Mouse (Mus musculus): ENCODE measurements around the gene Scgb1c1. TPM values are rescaled to one million over a fixed set of nuclear protein-coding genes. Genes with fewer than 3 reads are reported as not detected.
A peak's percentile ranks its signal among the peaks of the same experiment; 100 is the strongest.

The Scgb1c1 gene
- total and polyA plus RNA-seq, 3 experiments: not detected

DNA sequence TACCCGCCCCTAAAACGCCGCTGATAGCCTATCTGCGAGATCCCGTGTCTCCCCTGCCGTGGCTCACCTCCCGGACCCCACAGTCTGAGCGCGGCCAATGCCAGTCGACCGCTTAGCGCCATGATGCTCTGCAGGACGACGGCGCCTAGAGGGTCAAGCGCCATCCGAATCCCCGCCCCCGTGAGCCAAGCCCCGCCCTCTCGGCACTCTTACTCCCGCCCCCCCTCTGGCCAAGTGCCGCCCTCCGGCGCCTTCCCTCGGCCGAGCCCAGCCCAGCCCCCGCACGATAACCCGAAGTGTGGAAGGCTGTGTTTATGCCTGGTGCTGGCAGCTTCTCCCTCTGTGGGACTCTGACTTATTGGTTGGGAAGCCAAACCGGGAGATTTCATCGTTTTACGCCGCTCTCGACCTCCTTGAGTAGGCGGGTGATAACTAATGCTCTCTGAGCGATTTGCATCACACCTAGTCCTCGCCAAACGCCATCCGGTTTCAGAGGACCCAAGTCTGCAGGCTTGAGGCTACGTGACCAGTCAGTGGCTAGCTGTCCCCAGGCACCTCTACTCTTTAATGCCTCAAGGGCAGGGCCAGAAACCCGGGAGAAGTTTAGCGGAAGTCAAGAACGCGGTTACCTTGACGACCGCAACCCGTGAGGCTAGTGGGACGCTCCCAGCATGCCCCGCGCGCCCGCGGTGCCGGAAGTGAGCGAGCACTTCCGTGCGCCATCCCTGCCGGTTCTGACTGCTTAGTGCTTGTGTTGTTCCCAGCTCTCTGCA, 36.5 kb downstream of the Scgb1c1 start, which contains the start of the genes Psmd13 and Sirt3:
Gene Psmd13, plus strand, starts transcription at position 273 of the 773 bp plus-strand sequence.
Gene Sirt3, minus strand, starts transcription at position 614 of the 773 bp plus-strand sequence.
- TF ChIP-seq ZC3H11A (IDR thresholded peaks at IDR 0.05; ENCODE audit: low read depth, low read length): no peak
- no peak for TF ChIP-seq NRF1 (IDR thresholded peaks at IDR 0.05; ENCODE audit: low read depth, low read length)
- TF ChIP-seq USF2 (conservative IDR thresholded peaks at IDR 0.05; ENCODE audit: low read depth, low read length): no peak
- no peak for TF ChIP-seq RCOR1 (conservative IDR thresholded peaks at IDR 0.05; ENCODE audit: low read depth, low read length)
- TF ChIP-seq GABPA (IDR thresholded peaks at IDR 0.05; ENCODE audit: insufficient replicate concordance, low read depth, low read length): no peak
- TF ChIP-seq POLR2AphosphoS2 (IDR thresholded peaks at IDR 0.05; ENCODE audit: low read depth, low read length): peak; percentile 69; the same call in 1 of the 2 replicates
- TF ChIP-seq MAZ (IDR thresholded peaks at IDR 0.05; ENCODE audit: low read depth, low read length): no peak
- no peak for TF ChIP-seq ZNF384 (IDR thresholded peaks at IDR 0.05; ENCODE audit: low read depth, low read length)
- no peak for TF ChIP-seq UBTF (IDR thresholded peaks at IDR 0.05; ENCODE audit: low read depth, low read length)
- no peak for TF ChIP-seq ETS1 (conservative IDR thresholded peaks at IDR 0.05; ENCODE audit: low read depth, low read length)
- no peak for TF ChIP-seq BHLHE40 (IDR thresholded peaks at IDR 0.05; ENCODE audit: low read depth, low read length)
- TF ChIP-seq TBP (conservative IDR thresholded peaks at IDR 0.05; ENCODE audit: low read depth, low read length): 0 out of 2 replicates have a peak, but pooled peaks have one; percentile 64
- peak; percentile 89 for TF ChIP-seq POLR2A (IDR thresholded peaks at IDR 0.05; ENCODE audit: low read depth, low read length)
- no peak for TF ChIP-seq ZKSCAN1 (IDR thresholded peaks at IDR 0.05; ENCODE audit: borderline replicate concordance, low read depth, low read length)
- TF ChIP-seq PAX5 (IDR thresholded peaks at IDR 0.05; ENCODE audit: low read length): no peak
- no peak for TF ChIP-seq CHD1 (IDR thresholded peaks at IDR 0.05; ENCODE audit: low read depth, low read length)
- no peak for TF ChIP-seq CTCF (conservative IDR thresholded peaks at IDR 0.05 in 1 of 2, IDR thresholded peaks at IDR 0.05 in 1 of 2; ENCODE audit: low read depth in 2 of 2, low read length in 2 of 2)
- no peak for TF ChIP-seq JUND (conservative IDR thresholded peaks at IDR 0.05; ENCODE audit: low read depth, low read length)
- TF ChIP-seq SIN3A (IDR thresholded peaks at IDR 0.05; ENCODE audit: low read length): peak; percentile 98
- no peak for TF ChIP-seq E2F4 (IDR thresholded peaks at IDR 0.05; ENCODE audit: insufficient replicate concordance, low read depth, low read length)
- TF ChIP-seq IRF4 (IDR thresholded peaks at IDR 0.05; ENCODE audit: low read depth, low read length): no peak; the same call in 1 of the 2 replicates
- TF ChIP-seq KAT2A (IDR thresholded peaks at IDR 0.05; ENCODE audit: insufficient replicate concordance, low read length): peak; percentile 89; the same call in 1 of the 2 replicates
- TF ChIP-seq MYC (IDR thresholded peaks at IDR 0.05; ENCODE audit: low read depth, low read length): no peak
- peak; percentile 96 for TF ChIP-seq MXI1 (IDR thresholded peaks at IDR 0.05; ENCODE audit: low read depth, low read length)
- no peak for TF ChIP-seq MEF2A (IDR thresholded peaks at IDR 0.05; ENCODE audit: borderline replicate concordance, low read depth, low read length)
- no peak for TF ChIP-seq USF1 (IDR thresholded peaks at IDR 0.05; ENCODE audit: low read depth, low read length)
- TF ChIP-seq RAD21 (IDR thresholded peaks at IDR 0.05; ENCODE audit: low read depth, low read length): no peak
- peak; percentile 55; the same call in 1 of the 2 replicates for TF ChIP-seq CHD2 (IDR thresholded peaks at IDR 0.05; ENCODE audit: low read length)
- TF ChIP-seq SMC3 (IDR thresholded peaks at IDR 0.05; ENCODE audit: low read depth, low read length): no peak
- TF ChIP-seq NELFE (IDR thresholded peaks at IDR 0.05; ENCODE audit: low read depth, low read length): peak; percentile 84
- no peak for TF ChIP-seq JUN (IDR thresholded peaks at IDR 0.05; ENCODE audit: insufficient read depth, low read depth, low read length)
- peak; percentile 91 for TF ChIP-seq HCFC1 (IDR thresholded peaks at IDR 0.05; ENCODE audit: low read depth, low read length)
- peak; percentile 68 for TF ChIP-seq TCF12 (IDR thresholded peaks at IDR 0.05; ENCODE audit: low read depth, low read length)
- no peak for TF ChIP-seq MAFK (IDR thresholded peaks at IDR 0.05; ENCODE audit: insufficient replicate concordance, low read length)
- peak; percentile 96 for TF ChIP-seq ELF1 (IDR thresholded peaks at IDR 0.05; ENCODE audit: low read depth, low read length)
- 0 out of 2 replicates have a peak, but pooled peaks have one; percentile 2 for TF ChIP-seq MAX (IDR thresholded peaks at IDR 0.05; ENCODE audit: low read length)
- TF ChIP-seq EP300 (IDR thresholded peaks at IDR 0.05; ENCODE audit: low read length): no peak
- TF ChIP-seq ZMIZ1 (IDR thresholded peaks at IDR 0.05; ENCODE audit: low read depth, low read length): 0 out of 2 replicates have a peak, but pooled peaks have one; percentile 5
- Histone ChIP-seq H3K4me2 (ENCODE audit: insufficient read depth, low read depth, poor library complexity, severe bottlenecking) (peak within 1 kb of the TSS; percentile 64), H3K27ac (ENCODE audit: insufficient read depth, low read depth) (peak within 1 kb of the TSS; percentile 67), H3K27me3 (replicated peaks) (no peaks in the 10 kb centered on the region), H3K79me2 (replicated peaks; ENCODE audit: control insufficient read depth, extremely low read depth, insufficient read depth, poor library complexity, severe bottlenecking) (peaks cover 29% of the 10 kb centered on the region), H3K9me3 (replicated peaks; ENCODE audit: low read length) (no peaks in the 10 kb centered on the region), H3K4me3 (replicated peaks in 1 of 3; ENCODE audit: low read depth in 2 of 3, low read length in 2 of 3, poor library complexity in 1 of 3) (peak within 1 kb of the TSS; percentile 88 to 91 (median 91)), H3K4me1 (ENCODE audit: control insufficient read depth in 1 of 2, insufficient read depth in 2 of 2) (peaks cover 18 to 49% of the 10 kb centered on the region in 2 experiments), H3K9ac (ENCODE audit: insufficient read depth, low read depth) (peak within 1 kb of the TSS; percentile 93), H3K36me3 (replicated peaks in 1 of 2; ENCODE audit: control insufficient read depth in 1 of 2, insufficient read depth in 1 of 2, low read length in 1 of 2) (peaks cover 11 to 45% of the 10 kb centered on the region in 2 experiments)
- in situ Hi-C loops (cut with MboI; ENCODE audit: low pct_ligation_motif_present, low pct_unique_long_range_greater_than_20kb, low sequenced_read_pairs) (no loop called here), dilution Hi-C loops (cut with MboI; ENCODE audit: extremely low pct_ligation_motif_present, extremely low pct_unique_long_range_greater_than_20kb, low sequenced_read_pairs) (no loop called here)
- DNase-seq (ENCODE audit: extremely low read depth): peak; percentile 94
